Mouse (Mus musculus) embryonic stem cell, embryonic (primary cell): ENCODE data around the gene Adgre5.

Experiments
- CTCF ChIA-PET, 4 experiments: fragments of 300-600 bp in 2 of 4; fragments of 350-600 bp in 2 of 4; sonication (Branson Sonifier 250); formaldehyde crosslinking; loops; one replicate each; lab custom pipeline; 2022; ENCODE audit warnings: inconsistent platforms in 2 of 4; lab: Charles Lee
- POLR2A ChIA-PET, 4 experiments: fragments of 300-600 bp in 2 of 4; fragments of 350-600 bp in 2 of 4; sonication (Branson Sonifier 250); formaldehyde crosslinking; loops; one replicate each; lab custom pipeline; 2022; ENCODE audit warnings: antibody characterized with exemption in 4 of 4, inconsistent platforms in 1 of 4; lab: Charles Lee

The Adgre5 gene

DNA sequence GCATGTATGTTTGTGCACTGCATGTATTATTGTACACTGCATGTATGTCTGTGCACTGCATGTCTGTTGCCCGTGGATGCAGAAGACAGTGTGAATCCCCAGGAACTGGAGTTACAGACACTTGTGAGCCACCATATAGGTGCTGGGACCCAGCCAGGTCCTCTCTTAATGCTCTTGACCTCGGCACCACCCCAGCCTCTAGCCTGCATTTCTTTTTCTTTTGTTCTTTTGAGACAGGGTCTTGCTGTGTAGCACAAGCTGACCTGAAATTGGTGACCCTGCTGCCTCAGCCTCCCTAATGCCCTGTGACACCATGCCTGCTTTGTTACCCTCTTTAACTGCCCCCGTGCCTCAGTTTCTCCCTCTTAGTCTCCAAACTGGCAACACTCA is 545 bp downstream of the Adgre5 start:
- POLR2A ChIA-PET: interaction anchor here (0.6 to 8.6 kb wide), 65 partner anchors 8 to 673 kb away, joined by 3 to 175 read pairs (median 4); partner anchors contain the start of genes Asf1b (in 3 of the 4), Ddx39 (in 3 of the 4), Gm10644 (in 3 of the 4) and Tecr (in 2 of the 4)
- CTCF ChIA-PET: interaction anchor here (0.5 to 3.0 kb wide), 8 partner anchors 9 to 419 kb away, joined by 3 to 15 read pairs (median 4); partner anchors contain the start of genes Asf1b (in 1 of the 4) and Gm10644 (in 1 of the 4)

DNA sequence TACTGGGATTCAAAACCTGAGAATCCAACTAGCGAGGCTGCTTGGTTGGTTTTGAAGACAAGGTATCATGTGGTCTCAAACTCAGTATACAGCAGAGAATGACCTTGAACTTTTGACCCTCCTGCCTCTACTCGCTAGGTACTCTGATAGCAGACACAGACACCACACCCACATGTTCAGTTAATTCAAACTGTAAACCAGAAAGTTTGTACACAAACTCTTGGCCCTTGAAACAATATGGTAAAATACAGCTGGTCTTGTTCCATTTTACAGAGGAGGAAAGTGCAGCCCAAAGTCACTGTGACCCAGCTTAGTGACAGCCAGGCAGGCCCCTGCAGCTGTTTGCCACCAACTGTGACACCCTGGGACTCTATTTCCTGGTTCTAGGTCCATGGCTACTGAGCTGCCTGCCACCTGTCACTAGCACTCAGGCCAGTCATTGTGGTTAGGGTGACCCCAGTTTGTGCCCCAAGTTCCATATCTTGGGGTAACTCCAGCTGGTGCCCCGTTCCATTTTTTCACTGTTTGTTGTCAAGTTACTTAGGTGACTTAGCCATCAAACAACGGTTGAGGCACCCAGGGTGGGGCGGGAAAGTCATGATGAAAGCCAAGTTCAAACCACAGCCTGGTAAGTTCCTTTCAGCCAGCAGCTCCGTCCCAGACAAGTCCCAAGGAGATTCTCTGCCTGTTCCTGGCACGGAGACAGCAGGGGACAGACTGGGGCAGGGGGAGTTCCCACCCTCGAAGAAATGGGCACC is 1.2 kb downstream of the Adgre5 start:
- CTCF ChIA-PET: interaction anchor here (0.5 to 3.0 kb wide), 16 partner anchors 9 to 419 kb away, joined by 3 to 15 read pairs (median 4); partner anchors contain the start of genes Gm10644 (in 2 of the 4) and Asf1b (in 1 of the 4)
- POLR2A ChIA-PET: interaction anchor here (0.6 to 8.6 kb wide), 82 partner anchors 7 to 673 kb away, joined by 3 to 175 read pairs (median 4); partner anchors contain the start of genes Ddx39 (in 4 of the 4), Asf1b (in 3 of the 4), Gm10644 (in 3 of the 4) and Tecr (in 3 of the 4)

DNA sequence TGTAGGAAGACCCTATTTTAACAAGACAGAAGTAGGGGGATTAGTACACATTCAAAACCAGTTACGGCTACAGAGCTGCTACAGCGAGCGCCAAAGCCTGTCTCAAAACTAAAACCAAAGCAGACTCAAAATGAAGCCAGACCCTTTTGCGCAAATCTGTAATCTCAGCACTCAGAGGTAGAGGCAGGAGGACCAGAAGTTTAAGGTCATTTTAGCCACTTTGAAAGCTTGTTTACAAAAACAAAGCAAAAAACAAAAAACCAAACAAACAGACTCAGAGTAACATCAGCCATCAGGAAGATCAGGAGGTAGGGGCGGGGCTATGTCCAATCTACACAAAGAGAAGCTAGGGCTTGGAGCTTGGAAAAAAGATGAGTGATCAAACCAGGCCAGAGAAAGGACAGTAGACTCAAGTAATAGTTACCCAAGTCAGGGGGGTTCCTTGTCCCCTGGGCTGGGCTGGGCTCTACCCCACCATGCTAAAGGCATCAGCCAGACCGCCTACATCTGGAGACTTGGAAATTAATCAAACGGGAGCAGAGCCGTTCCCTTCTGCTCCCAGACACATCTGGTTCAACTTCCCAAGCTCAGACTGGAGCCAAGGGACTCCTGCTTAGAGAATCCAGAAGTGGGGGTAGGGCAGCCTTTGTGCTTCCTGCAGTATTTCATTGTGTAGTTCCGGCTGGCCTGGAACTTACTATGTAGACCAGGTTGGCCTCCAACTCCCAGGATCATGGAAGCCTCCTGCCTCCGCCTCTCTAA is 2.0 kb downstream of the Adgre5 start:
- POLR2A ChIA-PET: interaction anchor here (0.6 to 8.6 kb wide), 77 partner anchors 8 to 366 kb away, joined by 3 to 175 read pairs (median 4); partner anchors contain the start of genes Ddx39 (in 4 of the 4), Asf1b (in 3 of the 4), Gm10644 (in 3 of the 4) and Dnajb1 (in 2 of the 4)
- CTCF ChIA-PET: interaction anchor here in 3 of 4 experiments (0.8 to 3.0 kb wide), 14 partner anchors 8 to 216 kb away, joined by 3 to 15 read pairs (median 4); partner anchors contain the start of genes Gm10644 (in 2 of the 3) and Asf1b (in 1 of the 3)

DNA sequence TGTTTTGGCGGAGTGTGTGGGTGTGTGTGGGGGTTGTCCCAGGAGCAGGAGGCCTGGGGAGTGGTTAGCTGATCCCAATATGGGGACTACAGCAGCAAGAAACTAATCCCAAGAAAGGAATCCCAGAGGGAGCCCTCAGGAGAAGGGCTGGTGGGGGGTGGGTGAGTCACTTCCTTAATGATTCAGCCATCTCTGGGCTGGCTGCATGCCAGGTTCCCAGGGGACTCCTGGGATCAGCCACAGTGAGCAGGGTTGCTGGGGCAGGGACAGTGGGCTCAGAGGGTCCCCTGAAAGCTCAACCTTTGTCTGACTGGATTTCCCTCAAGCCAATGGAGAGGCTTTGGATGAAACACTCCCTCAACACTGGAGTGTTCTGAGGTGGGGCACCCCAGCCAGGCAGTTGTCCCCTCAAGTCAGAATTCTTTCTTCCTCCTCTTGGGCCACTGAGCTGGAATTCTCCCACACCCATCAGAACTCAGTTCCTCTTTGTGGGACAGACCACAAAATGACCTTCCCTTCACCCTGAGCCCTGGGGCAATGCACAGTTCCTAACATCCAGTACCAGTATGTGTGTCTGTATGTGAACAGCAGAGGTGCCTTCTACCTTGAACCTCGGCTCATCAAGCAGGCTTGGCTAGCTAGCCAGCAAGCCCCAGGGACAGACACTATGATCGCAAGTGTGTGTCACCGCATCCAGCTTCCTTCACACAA is 3.1 kb downstream of the Adgre5 start:
- CTCF ChIA-PET: interaction anchor here in 3 of 4 experiments (0.6 to 3.0 kb wide), 13 partner anchors 9 to 217 kb away, joined by 3 to 15 read pairs (median 4); partner anchors contain the start of genes Asf1b (in 1 of the 3) and Gm10644 (in 1 of the 3)
- POLR2A ChIA-PET: interaction anchor here (0.6 to 8.6 kb wide), 32 partner anchors 8 to 265 kb away, joined by 3 to 175 read pairs (median 7); partner anchors contain the start of genes Asf1b (in 3 of the 4), Ddx39 (in 3 of the 4), Gm10644 (in 3 of the 4) and Dnajb1 (in 1 of the 4)

DNA sequence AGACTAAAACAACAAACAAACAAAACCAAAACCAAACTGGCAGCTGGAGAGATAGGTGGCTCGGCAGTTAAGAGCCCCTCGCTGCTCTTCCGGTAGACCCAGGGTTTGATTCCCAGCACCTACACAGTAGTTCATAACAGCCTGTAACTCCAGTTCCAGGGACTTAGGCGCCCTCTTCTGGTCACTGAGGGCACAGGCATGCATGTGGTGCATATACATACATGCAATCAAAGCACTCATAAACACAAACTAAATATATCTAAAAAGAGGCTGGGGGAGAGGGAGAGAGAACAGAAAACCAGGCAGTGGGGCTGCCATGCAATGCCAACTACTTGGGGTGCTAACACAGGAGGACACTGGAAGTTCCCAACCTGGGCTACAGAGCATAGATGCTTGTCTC is 3.8 kb downstream of the Adgre5 start:
- CTCF ChIA-PET: interaction anchor here in 3 of 4 experiments (0.6 to 3.0 kb wide), 11 partner anchors 8 to 218 kb away, joined by 3 to 15 read pairs (median 4); partner anchors contain the start of genes Asf1b (in 1 of the 3) and Gm10644 (in 1 of the 3)
- POLR2A ChIA-PET: interaction anchor here in 3 of 4 experiments (0.6 to 8.6 kb wide), 19 partner anchors 8 to 265 kb away, joined by 3 to 175 read pairs (median 6); partner anchors contain the start of genes Ddx39 (in 2 of the 3), Asf1b (in 1 of the 3), Dnajb1 (in 1 of the 3) and Gm10644 (in 1 of the 3)

DNA sequence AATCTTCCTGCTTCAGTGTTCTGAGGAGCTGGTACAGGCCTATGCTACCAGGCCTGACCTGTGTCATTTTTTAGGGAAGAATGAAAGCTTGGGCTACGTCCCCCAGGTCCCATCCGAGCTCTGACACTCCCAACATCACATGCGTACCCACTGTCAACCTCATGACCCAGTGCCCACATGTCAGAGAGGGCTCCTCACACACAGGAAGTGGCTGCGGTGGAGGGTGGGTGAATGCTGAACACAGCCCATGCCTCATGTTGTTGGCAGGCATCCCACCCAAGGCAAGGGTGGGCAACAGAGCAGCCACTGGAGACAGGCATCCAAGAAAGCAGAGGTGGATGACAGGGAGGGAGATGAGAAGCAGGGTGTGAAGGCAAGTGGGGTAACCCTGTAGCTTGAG is 4.4 kb downstream of the Adgre5 start:
- ChIA-PET POLR2A (interaction anchor here in 3 of 4 experiments (0.6 to 8.6 kb wide), 10 partner anchors 9 to 266 kb away, joined by 3 to 175 read pairs (median 4); partner anchors contain the start of genes Asf1b (in 2 of the 3), Gm10644 (in 2 of the 3) and Ddx39 (in 1 of the 3)), CTCF (interaction anchor here in 3 of 4 experiments (0.9 to 1.7 kb wide), 4 partner anchors 11 to 46 kb away, joined by 3 to 6 read pairs (median 6); no protein-coding TSS in a partner anchor)

DNA sequence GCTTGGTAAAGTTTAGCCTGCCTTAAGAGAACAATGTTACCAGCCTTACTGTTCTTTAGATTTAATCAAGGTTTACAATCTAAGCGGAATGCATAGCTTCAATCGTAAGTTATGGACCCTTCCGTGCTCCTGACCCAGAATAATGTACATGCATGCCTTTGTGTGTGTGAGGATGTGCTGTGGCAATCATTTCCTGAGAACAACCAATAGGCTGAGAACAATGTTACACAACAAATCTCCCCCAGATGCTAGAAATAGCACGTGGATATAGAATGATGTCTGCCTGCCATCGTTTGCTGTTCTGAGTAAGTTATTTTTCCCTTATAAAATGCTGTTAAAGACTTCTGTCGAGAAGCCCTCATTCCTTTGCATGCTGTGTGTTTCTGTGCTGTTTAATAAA is 8.2 kb downstream of the Adgre5 start:
- POLR2A ChIA-PET: interaction anchor here (0.6 to 16.8 kb wide), 16 partner anchors 7 to 191 kb away, joined by 3 to 175 read pairs (median 4); partner anchors contain the start of genes Adgre5 (in 2 of the 4) and Ddx39 (in 2 of the 4)
- CTCF ChIA-PET: interaction anchor here in 3 of 4 experiments (1.2 to 1.9 kb wide), 4 partner anchors 9 to 222 kb away, joined by 3 to 5 read pairs (median 4); partner anchors contain the start of genes Asf1b (in 1 of the 3) and Gm10644 (in 1 of the 3)

DNA sequence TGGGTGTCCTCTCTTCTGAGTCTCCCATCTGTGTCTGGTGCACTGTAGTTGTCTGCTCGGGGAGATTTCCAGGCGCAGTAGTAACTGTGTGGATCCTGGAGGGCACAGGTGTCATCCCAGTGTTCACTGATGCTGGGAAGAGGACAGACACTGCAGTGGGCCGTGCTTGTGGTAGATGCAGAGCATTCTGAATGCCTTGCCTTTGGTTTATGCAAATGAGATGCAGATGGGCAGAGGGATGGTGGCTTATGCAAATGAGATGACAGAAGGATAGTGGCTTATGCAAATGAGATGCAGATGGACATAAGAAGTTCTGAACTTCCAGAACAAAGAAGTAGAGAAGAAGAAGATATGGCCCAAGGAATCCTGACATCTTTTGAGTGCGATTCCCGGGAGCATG is 9.2 kb downstream of the Adgre5 start:
- ChIA-PET POLR2A (interaction anchor here in 3 of 4 experiments (0.8 to 16.8 kb wide), 5 partner anchors 9 to 45 kb away, joined by 3 to 175 read pairs (median 3); partner anchors contain the start of gene Adgre5 (in 3 of the 3)), CTCF (interaction anchor here in 2 of 4 experiments (1.0 to 1.3 kb wide), 2 partner anchors 9 to 10 kb away, joined by 3 to 4 read pairs; partner anchors contain the start of gene Adgre5 (in 1 of the 2))

DNA sequence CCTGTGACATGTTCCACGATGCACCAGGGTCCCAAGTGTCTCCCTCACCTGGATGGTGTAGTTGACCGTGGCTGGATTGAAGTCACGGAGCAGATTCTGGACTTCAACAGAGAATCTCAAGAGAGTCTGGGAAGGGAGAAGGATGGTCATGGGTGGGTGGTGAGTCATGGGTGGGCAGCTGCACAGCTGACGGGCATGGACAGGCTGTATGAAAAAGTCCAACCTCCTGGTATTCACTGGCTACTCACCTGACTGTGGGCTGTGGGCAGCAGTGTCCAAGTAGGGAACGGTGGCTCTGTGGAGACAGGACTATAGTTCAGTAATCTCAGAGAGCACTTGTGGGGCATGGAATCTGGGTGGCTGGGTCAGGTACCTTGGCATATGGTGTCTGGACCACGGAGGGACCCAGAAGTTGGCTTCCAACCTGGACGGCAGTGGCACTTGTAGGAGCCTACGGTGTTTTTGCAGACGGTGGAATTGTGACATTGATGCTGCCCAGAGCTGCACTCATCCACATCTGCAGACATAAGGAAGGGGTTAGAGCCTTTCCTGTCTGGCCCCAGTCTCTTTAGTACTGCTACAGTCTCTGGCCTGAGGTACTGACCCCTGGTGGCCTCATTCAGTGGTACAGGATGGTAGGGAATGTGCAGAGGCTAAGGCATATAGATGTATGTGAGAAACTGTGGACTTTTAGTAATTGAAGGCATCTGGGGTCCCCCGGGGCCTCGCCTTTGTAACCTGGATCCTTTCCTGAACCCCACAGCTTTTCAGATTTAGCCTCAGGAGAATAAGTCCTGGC is 11.9 kb downstream of the Adgre5 start:
- POLR2A ChIA-PET: interaction anchor here in 3 of 4 experiments (0.6 to 16.8 kb wide), 9 partner anchors 9 to 77 kb away, joined by 3 to 175 read pairs (median 5); partner anchors contain the start of genes Adgre5 (in 1 of the 3), Ddx39 (in 1 of the 3) and Gipc1 (in 1 of the 3)
- CTCF ChIA-PET: interaction anchor here in 2 of 4 experiments (0.7 to 1.8 kb wide), 5 partner anchors 9 to 164 kb away, joined by 3 to 5 read pairs (median 3); no protein-coding TSS in a partner anchor

DNA sequence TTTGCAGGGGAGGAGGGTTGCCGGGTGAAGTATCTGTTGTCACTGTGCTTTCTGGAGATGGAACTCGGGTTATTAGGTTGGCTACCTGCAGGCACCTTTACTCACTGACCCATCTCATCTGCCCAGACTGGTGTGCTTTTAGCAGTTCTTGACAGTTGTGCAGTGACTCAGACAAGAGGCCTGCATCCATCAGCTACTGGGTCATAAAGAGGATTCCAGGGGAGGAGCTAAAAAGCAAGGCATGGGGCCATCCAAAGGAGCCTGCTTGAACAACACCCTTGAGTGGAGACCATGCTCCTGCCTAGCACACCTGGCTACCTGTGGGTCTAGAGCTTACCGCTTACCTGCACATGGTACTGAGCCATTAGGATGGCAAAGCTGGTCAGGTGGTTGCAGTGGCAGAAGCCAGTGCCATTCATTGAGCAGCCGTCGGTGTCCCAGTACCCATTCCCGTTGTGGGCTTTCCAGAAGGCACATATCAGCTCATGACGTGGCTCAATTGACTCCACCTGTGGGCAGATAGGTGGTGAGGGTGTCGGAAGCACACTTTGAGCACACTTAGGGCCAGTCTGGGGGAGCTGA is 15.5 kb downstream of the Adgre5 start:
- CTCF ChIA-PET: interaction anchor here (0.7 to 3.1 kb wide), 17 partner anchors 8 to 285 kb away, joined by 3 to 23 read pairs (median 6); partner anchors contain the start of genes Asf1b (in 1 of the 4) and Gm10644 (in 1 of the 4)
- POLR2A ChIA-PET: interaction anchor here (0.5 to 16.8 kb wide), 39 partner anchors 7 to 465 kb away, joined by 3 to 175 read pairs (median 4); partner anchors contain the start of genes Ddx39 (in 4 of the 4), Asf1b (in 3 of the 4), Gm10644 (in 3 of the 4) and Adgre5 (in 2 of the 4)

DNA sequence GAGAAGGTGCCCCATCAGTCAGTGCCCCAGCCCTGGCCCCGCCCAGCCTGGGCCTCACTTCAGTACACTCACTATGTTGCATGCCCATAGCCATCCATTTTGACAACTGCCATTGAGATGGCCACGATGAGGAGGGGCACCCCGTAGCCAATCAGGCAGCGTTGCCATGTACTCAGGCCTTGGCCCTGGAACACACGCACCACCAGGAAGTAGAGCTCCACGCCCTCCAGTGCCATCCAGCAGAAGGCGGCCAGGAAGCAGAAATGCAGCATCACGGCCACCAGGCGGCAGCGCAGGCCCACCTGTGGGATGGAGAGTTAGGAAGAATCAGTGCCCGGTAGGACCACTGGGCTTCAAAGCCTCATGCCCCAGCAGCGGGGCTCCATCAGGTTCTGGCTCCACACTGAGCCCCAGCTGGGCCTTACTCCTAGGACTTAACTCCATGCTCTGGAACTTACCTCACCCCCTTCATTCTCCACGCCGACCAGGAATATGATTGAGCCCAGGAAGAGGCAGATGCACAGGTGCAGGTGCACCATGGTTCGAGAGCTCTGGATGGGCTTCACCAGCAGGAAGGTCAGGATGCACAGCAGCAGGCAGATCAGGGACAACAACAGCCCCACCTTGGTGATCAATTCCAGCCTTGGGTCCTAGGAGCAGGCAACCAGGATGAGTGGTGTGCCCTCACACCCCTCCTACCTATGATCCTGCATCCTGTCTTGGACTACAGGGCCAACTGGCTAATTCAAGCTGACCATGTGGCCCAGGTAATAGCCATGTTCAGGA is 16.2 kb downstream of the Adgre5 start:
- CTCF ChIA-PET: interaction anchor here (0.5 to 3.1 kb wide), 44 partner anchors 8 to 878 kb away, joined by 3 to 23 read pairs (median 4); partner anchors contain the start of genes Asf1b (in 3 of the 4), Ddx39 (in 3 of the 4) and Gm10644 (in 2 of the 4)
- POLR2A ChIA-PET: interaction anchor here (0.5 to 16.8 kb wide), 65 partner anchors 8 to 465 kb away, joined by 3 to 175 read pairs (median 4); partner anchors contain the start of genes Ddx39 (in 4 of the 4), Adgre5 (in 3 of the 4), Asf1b (in 3 of the 4) and Gm10644 (in 3 of the 4)

DNA sequence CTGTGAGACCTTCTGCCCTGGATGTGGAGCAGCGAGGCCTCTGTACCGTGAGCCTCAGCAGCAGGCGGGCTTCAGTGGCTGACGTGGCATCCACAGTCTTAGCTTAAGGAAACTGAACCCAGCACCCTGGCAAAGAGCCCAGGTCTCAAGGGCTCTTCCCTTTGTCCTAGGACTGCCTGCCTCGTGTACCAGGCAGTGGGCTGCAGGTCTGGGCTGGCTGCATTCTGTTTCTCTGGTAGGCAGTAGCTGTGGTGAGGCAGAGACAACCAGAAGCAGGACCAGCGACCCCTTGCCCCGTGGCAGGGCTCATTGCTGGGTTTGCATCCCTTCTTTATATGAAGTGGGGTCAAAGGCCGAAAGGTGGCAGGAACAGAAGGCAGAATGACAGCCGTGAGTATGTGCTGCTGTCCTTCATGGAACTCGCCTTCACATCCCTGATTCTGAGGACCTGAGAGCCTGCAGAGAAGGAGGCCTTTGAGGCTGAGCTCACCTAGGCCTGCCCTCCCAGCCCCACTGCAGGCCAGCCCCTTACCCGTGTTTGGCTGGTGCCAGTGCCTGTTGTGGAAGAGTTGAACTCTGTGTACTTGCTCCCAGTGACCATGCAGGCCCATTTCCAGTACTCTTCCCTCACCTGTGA is 17.6 kb downstream of the Adgre5 start:
- CTCF ChIA-PET: interaction anchor here (0.6 to 3.1 kb wide), 12 partner anchors 10 to 243 kb away, joined by 3 to 23 read pairs (median 6); partner anchors contain the start of genes Asf1b (in 1 of the 4) and Gm10644 (in 1 of the 4)
- POLR2A ChIA-PET: interaction anchor here in 3 of 4 experiments (0.9 to 16.8 kb wide), 24 partner anchors 10 to 232 kb away, joined by 3 to 175 read pairs (median 8); partner anchors contain the start of genes Adgre5 (in 2 of the 3), Asf1b (in 2 of the 3), Ddx39 (in 2 of the 3) and Gm10644 (in 2 of the 3)

DNA sequence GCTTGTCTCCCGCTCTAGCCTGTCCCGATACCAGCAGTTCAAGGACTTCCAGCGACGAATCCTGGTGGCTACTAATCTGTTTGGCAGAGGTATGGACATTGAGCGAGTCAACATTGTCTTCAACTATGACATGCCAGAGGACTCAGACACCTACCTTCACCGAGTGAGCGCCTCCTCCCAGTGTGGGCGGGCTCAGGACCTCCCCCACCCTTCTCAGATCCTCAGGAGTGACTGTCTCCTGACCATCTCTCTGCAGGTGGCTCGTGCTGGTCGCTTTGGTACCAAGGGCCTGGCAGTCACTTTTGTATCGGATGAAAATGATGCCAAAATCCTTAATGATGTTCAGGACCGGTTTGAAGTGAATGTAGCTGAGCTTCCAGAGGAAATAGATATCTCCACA is 18.5 kb downstream of the Adgre5 start:
- ChIA-PET CTCF (interaction anchor here in 3 of 4 experiments (0.7 to 2.1 kb wide), 6 partner anchors 16 to 232 kb away, joined by 3 to 9 read pairs (median 4); partner anchors contain the start of genes Asf1b (in 1 of the 3) and Gm10644 (in 1 of the 3)), POLR2A (interaction anchor here (0.8 to 16.8 kb wide), 15 partner anchors 8 to 232 kb away, joined by 3 to 175 read pairs (median 5); partner anchors contain the start of genes Adgre5 (in 1 of the 4), Asf1b (in 1 of the 4), Gipc1 (in 1 of the 4) and Gm10644 (in 1 of the 4))
